Mouse (Mus musculus) CH12.LX (cell line): ENCODE measurements around the gene Gm10260.

Experiments
- CHD2 ChIP-seq: IDR thresholded peaks from 2 replicates; pipeline ENCODE4 v1.6.1; 2011; ENCODE audit warnings: low read length, improper control_type of control experiment
- E2F4 ChIP-seq: IDR thresholded peaks from 2 replicates; pipeline ENCODE4 v1.6.1; 2011; ENCODE audit warnings: low read depth, low read length, improper control_type of control experiment; ENCODE audit not compliant: insufficient replicate concordance
- EP300 ChIP-seq: IDR thresholded peaks from 2 replicates; pipeline ENCODE4 v1.6.1; 2011; ENCODE audit warnings: low read length, improper control_type of control experiment
- ETS1 ChIP-seq: conservative IDR thresholded peaks from 2 replicates; pipeline ENCODE4 v1.6.1; 2012; ENCODE audit warnings: low read depth, mild to moderate bottlenecking, inconsistent platforms, low read length, improper control_type of control experiment, moderate library complexity
- GABPA ChIP-seq: IDR thresholded peaks from 2 replicates; pipeline ENCODE4 v1.6.1; 2012; ENCODE audit warnings: low read depth, low read length, improper control_type of control experiment, inconsistent platforms; ENCODE audit not compliant: insufficient replicate concordance
- HCFC1 ChIP-seq: IDR thresholded peaks from 2 replicates; pipeline ENCODE4 v1.6.1; 2012; ENCODE audit warnings: low read depth, mild to moderate bottlenecking, inconsistent platforms, low read length, improper control_type of control experiment
- MAFK ChIP-seq: IDR thresholded peaks from 2 replicates; pipeline ENCODE4 v1.6.1; 2011; ENCODE audit warnings: low read length, improper control_type of control experiment; ENCODE audit not compliant: insufficient replicate concordance
- MAZ ChIP-seq: IDR thresholded peaks from 2 replicates; pipeline ENCODE4 v1.6.1; 2012; ENCODE audit warnings: low read depth, mild to moderate bottlenecking, inconsistent platforms, low read length, improper control_type of control experiment, moderate library complexity
- POLR2A ChIP-seq: IDR thresholded peaks from 2 replicates; pipeline ENCODE4 v1.6.1; 2011; ENCODE audit warnings: low read depth, mild to moderate bottlenecking, improper control_type of control experiment, low read length
- SMC3 ChIP-seq: IDR thresholded peaks from 2 replicates; pipeline ENCODE4 v1.6.1; 2011; ENCODE audit warnings: low read depth, low read length, improper control_type of control experiment
- TBP ChIP-seq: conservative IDR thresholded peaks from 2 replicates; pipeline ENCODE4 v1.6.1; 2011; ENCODE audit warnings: low read depth, low read length, improper control_type of control experiment
- USF1 ChIP-seq: IDR thresholded peaks from 2 replicates; pipeline ENCODE4 v1.6.1; 2014; ENCODE audit warnings: low read depth, mild to moderate bottlenecking, inconsistent platforms, low read length, improper control_type of control experiment
- ZKSCAN1 ChIP-seq: IDR thresholded peaks from 2 replicates; pipeline ENCODE4 v1.6.1; 2012; ENCODE audit warnings: low read depth, inconsistent platforms, low read length, improper control_type of control experiment, borderline replicate concordance

DNA sequence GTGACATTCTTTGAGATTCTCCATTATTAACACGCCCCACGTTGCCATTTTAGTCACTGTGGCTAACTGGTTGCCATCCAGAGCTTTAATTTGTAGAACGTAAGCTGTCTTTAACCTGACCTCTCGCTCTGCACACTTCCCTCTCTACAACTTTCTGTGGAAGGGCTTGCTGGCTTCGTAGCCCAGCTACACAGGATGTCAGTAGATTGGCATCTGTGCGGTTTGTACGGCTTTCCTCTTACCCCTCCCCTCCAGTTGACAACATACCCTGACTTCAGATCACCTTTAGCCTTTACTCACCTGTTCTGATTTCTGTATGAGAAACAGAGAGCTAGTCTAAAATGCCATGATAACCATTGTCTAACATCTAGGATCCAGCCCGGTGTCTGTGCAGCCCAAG, 1.7 kb upstream of the Gm10260 start:
- no peak for TF ChIP-seq GABPA
- no peak for TF ChIP-seq ETS1
- TF ChIP-seq HCFC1, result no peak
- no peak for TF ChIP-seq SMC3
- TF ChIP-seq E2F4, result no peak
- TF ChIP-seq MAZ, result no peak
- no peak for TF ChIP-seq EP300
- TF ChIP-seq POLR2A, result no peak
- no peak for TF ChIP-seq TBP
- no peak for TF ChIP-seq MAFK
- no peak for TF ChIP-seq CHD2
- TF ChIP-seq USF1, result no peak
- TF ChIP-seq ZKSCAN1, result no peak
